Mouse (Mus musculus) c-Kit-negative CD71-positive TER-119-positive erythroid progenitor cells, embryonic 14.5 days (primary cell): ENCODE data around the gene Ppfibp1.

ENCODE experiments used
- DNase-seq: peaks from one replicate; pipeline ENCODE4 v3.0.0-alpha.2; 2013; ENCODE audit warnings: low read depth, low spot score

The Ppfibp1 gene

DNA sequence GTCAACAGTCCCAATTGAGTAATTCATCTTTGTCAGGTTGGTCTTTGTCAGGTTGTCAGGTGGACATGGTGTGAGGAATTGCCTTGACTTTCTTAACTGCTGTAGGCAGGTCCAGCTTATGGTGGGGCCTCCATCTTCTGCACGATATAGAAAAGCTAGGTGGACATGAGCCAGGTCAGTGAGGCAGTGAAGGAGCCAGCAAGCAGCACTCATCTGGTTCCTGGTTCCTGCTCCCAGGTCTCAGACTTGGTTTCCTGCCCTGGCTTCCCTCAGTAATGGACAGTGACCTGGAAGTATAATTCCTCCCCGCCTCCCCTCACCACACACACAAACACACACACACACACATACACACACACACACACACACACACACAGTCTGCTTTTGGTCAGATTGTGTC lies 107.1 kb downstream of the Ppfibp1 start:
- DNase-seq = no peak

DNA sequence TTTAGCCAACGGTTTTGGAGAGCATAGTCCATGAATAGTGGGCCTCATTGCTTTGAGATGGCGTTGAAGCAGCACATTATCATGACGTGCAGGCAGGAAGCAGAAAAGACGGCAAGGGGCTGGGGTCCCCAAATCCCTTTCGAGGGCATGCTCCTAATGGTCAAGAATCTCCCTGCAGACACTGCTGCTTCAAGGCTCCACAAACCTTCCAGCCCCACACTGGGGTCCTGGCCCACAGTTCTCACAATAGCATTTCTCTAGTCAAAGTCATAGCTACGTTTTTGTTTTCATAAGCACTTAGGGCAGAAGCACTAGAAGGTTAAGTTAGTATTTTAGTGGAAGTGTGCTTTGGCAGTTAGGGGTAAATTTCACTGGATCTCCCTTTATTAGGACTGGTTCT lies 107.6 kb downstream of the Ppfibp1 start:
- DNase-seq = no peak

DNA sequence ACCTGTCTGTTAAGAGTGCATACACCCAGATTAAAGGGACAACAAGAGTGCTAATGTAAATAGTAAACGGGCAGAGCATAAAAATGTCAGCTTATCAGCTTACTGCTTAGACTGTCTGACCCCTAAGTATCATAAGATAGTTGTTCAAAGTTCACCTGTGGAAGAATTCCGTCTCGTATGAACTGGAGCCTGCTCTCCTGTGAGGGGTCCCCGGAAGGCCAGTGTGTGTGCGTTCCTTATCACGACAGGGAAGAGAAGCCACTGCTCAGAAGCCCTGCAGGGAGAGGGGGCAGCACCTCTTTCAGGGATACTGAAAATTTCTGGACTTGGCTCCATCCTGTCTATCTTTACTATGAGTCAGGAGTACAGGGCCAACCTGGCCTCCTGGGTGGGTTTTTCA lies 108.7 kb downstream of the Ppfibp1 start:
- no peak for DNase-seq

DNA sequence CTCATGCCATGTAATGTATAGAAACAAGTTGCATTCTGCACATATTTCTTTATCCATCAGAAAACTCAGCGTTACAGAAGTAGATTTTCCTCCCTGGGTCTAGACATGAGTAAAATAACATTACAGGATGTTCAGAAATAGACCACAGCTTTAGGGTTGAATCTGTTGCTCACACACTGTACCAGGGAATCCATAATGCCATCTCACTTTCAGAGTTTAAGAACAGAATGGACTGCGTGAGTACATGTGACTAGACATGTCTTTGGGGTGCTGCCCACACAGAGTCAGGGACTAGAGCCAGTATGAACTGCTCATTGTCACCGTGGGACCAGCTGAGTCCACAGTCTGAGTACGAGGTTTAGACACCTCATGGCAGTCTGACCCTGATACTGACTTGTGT lies 110.4 kb downstream of the Ppfibp1 start:
- DNase-seq = no peak

DNA sequence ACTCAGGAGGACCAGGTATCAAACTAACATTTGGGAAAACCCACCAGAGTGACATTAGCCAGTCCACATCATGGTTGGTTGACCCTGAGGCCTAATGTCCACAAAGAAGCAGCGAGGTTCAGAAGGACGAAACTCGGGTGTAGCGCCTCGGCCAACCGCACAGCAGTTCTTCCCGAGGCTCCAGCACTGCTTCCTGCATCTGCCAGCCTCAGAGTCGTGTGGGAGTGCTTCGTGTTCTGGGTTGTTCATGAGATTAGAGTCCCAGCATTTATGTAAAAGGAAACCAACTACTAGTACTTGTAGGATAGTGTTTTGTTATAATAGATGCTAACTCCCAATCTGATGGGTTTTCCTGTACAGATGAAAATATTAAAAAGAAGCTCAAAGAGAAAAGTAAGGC lies 111.0 kb downstream of the Ppfibp1 start:
- DNase-seq = no peak

DNA sequence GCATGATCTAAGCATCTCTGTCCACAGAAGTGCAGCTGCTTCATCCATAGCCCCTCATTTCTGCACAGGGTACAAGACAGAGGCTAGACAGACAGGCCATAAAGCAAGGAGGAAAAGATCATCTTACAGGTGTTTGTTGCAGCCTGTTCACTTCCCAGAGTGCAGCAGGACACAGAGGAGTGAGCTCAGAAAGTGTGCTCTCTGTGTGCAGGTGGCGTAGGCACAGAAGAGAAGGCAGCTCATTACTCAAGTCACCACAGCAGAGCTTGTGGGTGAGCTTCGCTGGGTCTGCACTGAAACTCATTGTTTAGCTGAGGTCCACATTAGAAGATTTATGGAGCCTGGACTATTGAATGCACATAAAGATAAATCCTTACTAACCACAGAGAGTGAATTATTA lies 111.5 kb downstream of the Ppfibp1 start:
- no peak for DNase-seq

DNA sequence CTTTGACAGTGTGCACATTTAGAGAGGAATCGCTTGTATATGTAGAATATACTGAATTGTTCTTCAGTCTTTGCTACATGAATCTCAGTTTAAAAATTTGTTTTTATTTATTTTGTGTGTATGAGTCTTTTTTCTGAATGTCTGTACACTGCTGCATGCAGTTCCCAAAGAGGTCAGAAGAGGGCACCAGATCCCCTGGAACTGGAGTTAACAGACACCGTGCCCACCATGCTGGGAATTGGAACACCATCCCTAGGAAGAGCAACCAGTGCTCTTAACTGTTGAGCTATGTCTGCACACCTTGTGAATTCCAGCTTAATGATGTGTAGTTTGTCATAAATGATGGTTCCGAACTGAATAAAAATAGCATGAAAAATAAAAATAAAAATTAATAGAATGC lies 119.9 kb downstream of the Ppfibp1 start:
- peak; percentile 20 for DNase-seq

DNA sequence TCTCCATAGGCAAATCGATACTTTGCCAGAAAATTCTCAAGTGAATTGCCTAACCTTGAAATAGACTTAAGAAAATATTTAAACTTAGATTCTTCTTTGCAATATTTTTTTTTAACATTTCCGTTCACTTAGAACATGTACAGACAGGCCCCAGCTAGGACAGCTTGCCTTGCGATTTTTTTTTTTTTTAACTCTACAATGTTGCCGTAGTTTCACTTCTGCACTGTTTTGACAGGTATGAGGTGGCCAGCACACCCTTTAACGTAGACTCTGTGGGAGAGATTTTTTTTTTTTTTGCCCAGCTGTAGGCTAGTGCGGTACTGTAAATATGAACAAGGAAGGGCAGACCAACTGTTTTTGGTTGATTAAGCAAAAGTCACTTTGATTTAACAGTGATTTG lies 122.1 kb downstream of the Ppfibp1 start:
- no peak for DNase-seq

DNA sequence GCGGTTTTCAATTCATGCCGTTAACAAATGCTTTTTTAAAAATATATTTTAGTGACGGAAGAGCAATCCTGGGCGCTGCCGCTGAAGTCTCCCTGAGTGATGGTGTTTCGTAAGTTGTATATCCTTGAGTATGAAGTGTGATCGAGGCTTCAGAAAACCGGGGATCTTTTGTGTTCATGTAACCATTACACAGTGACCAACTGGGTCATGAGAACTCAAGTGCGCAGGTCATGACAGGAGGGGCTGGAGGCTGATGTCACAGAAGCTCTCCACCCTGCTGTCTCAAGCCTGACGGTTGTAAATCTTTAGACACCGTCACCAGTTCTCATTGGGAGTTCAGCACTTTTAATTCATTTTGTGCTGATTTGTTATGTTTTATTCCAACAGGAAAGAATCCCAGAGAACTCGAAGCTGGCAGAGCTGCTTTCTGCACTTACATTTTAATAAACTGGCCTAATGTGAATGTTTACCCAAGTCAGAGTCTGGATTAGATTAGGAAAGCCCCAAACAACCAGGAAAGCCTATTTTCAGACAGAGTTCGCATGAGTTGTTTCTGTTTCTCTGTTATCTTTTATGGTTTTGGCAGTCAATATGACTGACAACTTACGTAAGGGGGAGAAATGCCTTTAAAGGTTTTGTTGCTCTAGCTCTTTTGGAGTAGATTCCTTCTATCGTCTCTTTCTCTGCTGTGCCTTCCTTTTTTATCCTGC lies 122.7 kb downstream of the Ppfibp1 start:
- DNase-seq = no peak

DNA sequence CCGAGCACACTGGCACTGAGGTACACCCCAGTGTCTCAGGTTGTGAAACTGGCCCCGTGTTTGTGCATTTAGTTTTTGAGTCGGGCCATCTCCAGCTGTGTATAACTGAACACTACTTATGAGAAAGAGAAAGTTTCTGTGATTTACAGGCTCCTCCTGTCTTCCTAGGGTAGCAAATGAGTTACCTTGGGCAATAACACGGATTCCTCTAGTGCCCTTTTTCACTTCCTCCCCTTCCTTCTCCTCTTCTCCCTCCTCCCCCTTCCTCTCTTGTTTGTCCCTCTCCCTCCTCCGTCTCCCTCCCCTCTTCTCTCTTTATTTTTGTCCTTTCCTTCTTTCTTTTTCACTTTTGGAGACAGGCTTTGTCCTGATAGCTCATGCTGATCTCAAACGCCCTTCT lies 123.3 kb downstream of the Ppfibp1 start:
- no peak for DNase-seq

DNA sequence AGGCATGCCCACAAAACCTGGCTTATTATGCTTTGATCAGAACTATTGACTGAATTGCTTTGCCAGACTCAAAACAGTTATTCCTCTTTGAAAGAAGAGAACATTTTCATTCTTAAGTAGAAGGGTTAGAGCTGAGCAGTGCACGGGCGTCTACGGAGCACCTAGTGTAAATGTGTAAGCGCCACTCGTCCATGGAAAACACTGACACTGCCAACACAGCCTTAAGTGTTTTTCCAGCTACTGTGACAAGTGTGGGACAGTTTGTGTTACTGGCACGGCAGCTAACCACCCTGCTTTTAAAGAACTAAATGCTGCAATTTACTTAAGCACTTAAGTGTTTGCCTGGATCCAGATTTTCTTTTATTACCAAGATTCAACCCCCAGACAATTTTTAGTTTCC lies 123.7 kb downstream of the Ppfibp1 start:
- DNase-seq = no peak

DNA sequence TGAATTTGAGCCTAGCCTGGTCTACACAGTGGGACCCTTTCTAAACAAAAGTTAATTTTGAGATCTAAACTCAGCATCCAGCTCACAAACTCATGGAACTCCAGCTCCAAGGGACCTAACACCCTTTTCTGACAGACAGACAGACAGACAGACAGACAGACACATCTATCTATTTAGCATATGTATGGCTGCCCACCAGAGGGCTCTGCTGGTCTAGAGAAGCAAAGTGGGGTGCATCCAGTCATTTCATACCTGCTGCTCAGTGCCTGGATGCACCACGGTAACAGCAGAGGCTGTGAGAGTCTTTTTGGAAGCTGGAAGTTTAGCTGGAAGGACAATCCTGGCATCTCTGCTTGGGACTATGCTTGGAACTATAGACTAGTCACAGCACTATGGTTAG lies 125.3 kb downstream of the Ppfibp1 start:
- DNase-seq = no peak

DNA sequence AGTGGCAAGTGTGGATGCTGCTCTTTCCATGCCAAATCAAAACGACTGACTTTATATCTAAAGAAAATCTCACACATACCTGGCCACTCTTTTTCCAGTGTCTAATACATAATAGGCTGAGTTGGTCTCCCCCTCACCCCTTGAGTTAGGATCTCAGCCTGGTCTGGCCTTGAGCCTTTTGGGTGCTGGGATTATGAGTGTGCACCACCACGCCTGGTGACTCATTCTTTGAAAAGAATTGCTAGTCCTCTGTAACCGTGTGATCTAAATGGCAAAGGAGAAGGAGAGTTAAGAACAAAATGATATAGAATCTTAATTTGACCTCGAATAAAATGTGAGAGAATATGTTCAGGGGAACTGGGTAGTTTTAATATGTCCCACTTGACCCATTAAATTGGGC lies 129.6 kb downstream of the Ppfibp1 start:
- DNase-seq = no peak

DNA sequence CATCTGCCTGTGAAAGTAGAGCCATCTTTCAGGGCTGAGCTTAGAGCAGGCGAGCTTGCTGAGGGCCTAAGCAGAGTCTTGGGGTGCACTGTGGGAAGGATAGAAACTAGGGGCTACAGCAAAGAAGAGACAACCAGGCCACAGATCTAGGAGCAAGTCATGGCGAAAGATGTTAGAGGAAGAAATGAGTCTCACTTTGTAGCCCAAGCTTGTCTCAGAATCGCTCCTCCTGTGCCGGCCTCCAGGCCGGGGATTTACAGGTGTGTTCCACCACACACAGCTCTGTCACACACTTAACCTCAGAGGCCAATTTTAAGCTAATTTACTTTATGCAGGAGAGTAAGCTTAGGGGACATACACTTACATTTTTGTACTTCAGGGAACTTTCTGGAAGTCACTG lies 130.1 kb downstream of the Ppfibp1 start:
- no peak for DNase-seq

DNA sequence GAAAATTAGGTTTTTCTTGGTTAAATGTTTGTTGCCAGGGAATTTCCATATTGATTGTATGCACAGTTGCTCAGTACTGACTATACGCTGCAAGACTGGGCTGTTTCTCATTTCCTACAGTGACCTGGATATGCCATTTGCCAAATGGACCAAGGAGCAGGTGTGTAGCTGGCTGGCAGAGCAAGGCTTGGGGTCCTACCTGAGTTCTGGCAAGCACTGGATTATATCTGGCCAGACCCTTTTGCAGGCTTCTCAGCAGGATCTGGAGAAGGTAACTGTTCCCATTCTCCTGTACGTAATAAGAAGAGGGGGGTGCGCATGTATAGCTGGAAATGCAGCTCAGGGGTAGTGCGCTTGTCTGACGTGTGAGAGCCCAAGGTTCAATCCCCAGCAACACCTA lies 132.9 kb downstream of the Ppfibp1 start:
- DNase-seq = no peak

DNA sequence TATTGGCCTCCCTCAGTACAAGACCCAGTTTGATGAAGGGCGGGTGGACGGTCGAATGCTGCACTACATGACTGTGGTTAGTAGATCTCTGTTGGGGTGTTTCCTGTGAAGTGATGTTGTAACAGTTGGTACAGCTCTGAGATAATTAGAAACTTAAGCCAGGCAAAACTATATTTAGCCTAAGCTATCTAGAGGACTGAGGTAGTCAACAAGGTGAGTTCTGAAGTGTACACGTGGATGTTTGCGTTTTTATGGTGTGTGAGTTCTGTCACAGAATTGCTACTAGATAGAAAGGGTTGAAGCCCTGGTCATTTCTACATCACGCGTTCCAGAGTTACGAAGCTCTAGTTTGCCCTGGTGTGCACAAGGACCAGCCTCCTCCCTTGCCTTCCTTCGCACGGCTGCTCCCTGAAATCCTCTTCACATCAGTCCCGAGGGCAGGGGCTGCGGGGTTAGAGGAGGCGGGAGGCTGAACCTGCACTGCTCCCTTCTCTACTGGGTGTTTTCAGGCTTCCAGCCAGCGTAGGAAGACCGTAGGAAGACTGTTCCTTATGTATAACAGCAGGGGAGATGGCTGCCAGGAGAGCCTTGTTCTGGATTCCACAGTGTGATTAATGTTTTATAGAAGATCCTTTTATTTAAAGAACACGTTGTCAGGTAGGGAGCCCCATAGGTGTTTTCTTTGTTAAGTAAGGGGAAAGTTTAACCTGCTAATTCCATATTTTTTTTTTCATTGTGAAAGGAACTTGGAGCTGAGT lies 134.3 kb downstream of the Ppfibp1 start:
- DNase-seq = no peak

DNA sequence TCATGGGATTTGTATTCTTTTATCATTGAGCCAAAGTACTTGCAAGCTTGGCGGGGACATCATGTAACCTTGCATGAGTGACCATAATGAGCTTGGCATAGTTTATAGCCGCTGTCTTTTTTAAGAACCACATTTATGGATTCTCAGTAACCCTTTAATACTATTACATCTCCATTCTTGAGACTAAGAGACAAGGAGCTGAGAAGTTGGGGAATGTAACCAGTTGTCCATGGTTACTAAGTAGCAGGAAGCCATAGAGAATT lies 134.8 kb downstream of the Ppfibp1 start:
- DNase-seq = no peak

DNA sequence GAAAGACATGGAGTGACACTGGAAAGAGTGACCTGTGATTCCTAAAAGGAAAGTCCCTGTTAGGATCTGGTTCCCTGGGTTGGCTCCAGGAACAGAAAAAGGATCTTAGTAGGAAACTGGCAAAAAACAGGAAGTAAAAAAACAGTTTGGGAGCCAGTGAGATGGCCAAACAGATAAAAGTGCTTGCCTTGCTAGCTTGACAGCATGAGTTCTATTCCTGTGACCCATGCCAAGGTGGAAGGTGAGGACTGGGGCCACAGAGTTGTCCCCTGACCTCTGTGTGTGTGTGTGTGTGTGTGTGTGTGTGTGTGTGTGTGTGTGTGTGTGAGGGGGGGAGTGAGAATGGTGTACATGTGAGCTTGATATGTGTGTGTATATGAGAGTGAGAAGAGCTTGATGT lies 135.3 kb downstream of the Ppfibp1 start:
- DNase-seq = no peak

DNA sequence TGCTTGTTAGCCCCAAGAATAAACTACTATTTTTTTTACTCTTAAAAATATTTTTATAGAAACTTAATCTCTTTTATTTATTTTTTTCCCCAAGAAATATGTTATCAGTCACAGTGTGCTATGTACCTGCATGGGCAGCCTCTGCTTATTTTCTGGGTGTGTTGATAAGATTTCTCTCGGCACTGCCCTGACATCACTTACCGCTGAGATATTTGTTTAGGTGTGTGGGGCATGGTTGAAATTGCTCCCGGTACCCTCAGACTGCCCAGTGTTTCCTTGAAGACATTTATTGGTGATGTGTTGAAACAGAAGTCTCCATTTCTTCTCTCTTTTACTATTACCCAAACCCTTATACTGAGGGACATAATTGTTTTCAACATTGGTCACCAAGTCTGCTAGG lies 136.5 kb downstream of the Ppfibp1 start:
- DNase-seq = no peak

DNA sequence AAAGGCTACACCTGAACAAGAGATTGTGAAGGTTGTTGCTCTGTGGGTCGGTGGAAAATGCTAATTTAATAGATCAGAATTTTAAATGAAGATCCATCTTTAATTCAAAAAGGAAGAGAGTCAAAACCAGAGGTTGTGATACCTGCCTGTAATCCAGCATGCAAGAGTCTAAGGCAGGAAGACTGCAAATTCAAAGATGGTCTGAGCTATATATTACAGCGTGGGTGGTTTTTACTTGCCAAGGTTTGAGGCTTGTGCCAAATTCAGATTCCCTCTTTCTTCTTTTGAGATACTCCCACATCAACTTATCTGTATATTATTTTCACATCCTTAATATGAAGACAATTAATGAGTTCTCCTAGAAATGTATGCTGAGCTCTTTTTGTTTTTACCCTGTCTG lies 140.1 kb downstream of the Ppfibp1 start:
- DNase-seq = no peak

DNA sequence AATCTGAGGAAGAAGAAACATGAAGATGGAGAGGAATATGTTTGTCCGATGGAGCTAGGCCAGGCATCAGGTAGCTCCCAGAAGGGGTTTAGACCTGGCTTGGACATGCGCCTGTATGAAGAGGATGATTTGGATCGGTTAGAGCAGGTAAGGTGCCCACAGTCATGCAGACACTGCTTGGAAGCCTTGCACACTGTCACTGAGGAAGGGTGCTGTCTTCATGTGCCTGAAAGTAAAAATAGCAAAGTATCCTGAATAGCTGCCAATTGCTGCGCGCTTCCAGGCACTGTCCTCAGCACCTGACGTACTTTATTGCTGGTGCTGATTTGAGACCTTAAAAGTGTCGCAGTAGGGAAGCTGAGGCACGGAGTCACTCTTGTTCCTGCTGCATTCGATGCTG lies 141.3 kb downstream of the Ppfibp1 start:
- DNase-seq = no peak

DNA sequence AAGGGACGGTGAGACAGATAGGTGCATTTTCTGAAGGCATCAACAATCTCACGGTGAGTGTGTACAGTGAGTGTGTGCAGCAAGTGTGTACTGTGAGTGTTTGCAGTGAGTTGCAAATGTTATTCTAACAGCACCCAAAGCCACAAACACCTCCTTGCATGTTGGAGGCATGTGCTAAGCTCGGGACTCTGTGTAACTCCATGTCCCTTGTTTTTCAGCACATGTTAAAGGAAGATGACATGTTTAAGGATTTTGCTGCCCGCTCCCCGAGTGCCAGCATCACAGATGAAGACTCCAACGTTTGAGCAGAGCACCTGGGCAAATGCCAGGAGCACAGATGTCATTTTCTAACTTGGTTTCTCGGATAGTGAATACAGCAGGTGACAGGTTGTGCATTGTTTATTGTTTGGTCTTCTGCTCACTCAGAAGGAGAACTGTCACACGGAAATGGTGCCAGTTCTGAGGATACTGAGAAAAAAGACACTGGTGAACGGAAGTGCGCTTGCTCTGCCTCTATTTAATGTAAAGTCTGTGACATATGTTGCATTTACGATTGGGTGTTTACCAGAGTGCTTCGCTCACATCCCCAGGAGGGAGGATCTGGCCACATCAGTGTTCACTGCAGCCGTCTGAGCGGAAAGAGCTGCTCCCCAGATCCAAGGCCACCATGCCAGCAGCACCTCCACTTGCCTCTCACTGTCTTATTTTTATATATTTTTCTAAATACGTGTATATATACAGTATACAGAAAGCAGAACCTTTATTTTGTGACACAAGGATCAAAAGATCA lies 142.0 kb downstream of the Ppfibp1 start:
- no peak for DNase-seq

DNA sequence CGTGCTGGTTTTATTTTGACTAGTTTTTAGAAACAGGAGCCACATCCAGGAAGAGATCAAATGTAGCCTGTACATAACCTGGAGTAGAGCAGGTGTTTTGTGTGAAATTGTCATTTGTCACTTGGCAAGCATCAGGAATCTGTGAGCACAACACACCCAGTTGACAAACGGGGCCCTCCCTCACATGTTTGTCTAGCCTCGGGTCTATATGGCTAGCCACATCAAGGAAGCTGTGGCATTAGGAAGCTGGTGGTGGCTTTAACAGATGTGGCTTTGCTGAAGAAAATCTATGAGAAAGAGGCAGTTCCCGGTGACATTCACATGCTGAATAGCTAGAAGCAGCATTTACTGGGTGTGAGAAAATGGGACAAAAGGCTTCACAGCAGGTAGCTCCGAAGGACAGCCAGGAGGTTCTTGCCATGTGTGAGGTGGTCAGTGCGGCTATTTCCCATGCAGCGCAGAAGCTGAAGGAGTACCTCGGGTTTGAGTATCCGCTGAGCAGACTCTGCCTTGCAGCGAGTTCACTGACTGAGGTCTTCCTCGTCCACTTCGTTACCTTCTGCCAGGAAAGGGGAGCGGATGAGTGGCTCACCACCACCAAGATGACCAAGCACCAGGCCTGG lies 144.1 kb downstream of the Ppfibp1 start, which contains the start of gene Rep15:
Gene Rep15, plus strand, starts transcription at position 282 of the 623 bp plus-strand sequence.
- no peak for DNase-seq
